Mouse (Mus musculus) neural tube, embryonic 13.5 days (tissue): ENCODE data around the gene Samd14. TPM values are rescaled to one million over a fixed set of nuclear protein-coding genes. Genes with fewer than 3 reads are reported as not detected.

ENCODE experiments used
- ATAC-seq: fragments of 200-750 bp; cut with Nextera tagmentation; 2 replicates; pipeline ENCODE4 v1.8.0; 2017; ENCODE audit warnings: low read depth, mild to moderate bottlenecking, moderate TSS enrichment, moderate library complexity
- H3K27ac ChIP-seq: fragments of 300-500 bp; sonication (generic); replicated peaks from 2 replicates; pipeline ENCODE4 v1.5.1; 2015; ENCODE audit warnings: moderate library complexity, mild to moderate bottlenecking, inconsistent platforms
- H3K27me3 ChIP-seq: fragments of 300-500 bp; sonication (generic); 2 replicates; pipeline ENCODE4 v1.6.1; 2015; ENCODE audit warnings: mild to moderate bottlenecking, inconsistent platforms
- H3K36me3 ChIP-seq: fragments of 300-500 bp; sonication (generic); 2 replicates; pipeline ENCODE4 v1.6.1; 2015; ENCODE audit warnings: mild to moderate bottlenecking, inconsistent platforms
- H3K4me1 ChIP-seq: fragments of 300-500 bp; sonication (generic); replicated peaks from 2 replicates; pipeline ENCODE4 v1.6.1; 2015; ENCODE audit warnings: inconsistent platforms
- H3K4me2 ChIP-seq: fragments of 300-500 bp; sonication (generic); 2 replicates; pipeline ENCODE4 v1.6.1; 2015; ENCODE audit warnings: inconsistent platforms, mild to moderate bottlenecking, moderate library complexity
- H3K4me3 ChIP-seq: fragments of 300-500 bp; sonication (generic); 2 replicates; pipeline ENCODE4 v1.5.1; 2015; ENCODE audit warnings: mild to moderate bottlenecking, inconsistent platforms
- H3K9ac ChIP-seq: fragments of 300-500 bp; sonication (generic); 2 replicates; pipeline ENCODE4 v1.6.1; 2015; ENCODE audit warnings: moderate library complexity, mild to moderate bottlenecking, inconsistent platforms
- H3K9me3 ChIP-seq: fragments of 300-500 bp; sonication (generic); 2 replicates; pipeline ENCODE4 v1.6.1; 2016; ENCODE audit warnings: inconsistent platforms
- whole genome bisulfite sequencing: fragments of 180-500 bp; shearing (Covaris S2); methylation state at CpG from one replicate; pipeline ENCODE4 v1.1.7; 2015; 5-methylcytosine and 5-hydroxymethylcytosine counted together
- polyA plus RNA-seq: library from polyadenylated mRNA; unstranded; fragments of >200 nt; fragmentation: Nextera tagmentation; extraction: Ambion mirVana; gene quantifications from 2 replicates; pipeline ENCODE4 v1.2.1, GENCODE M21; 2015

Samd14 gene
- polyA plus RNA-seq, 1 experiment from 2014 or later = 151 TPM

GRCm38 (mm10) chr11:95000128-95000527 is 9.6 kb upstream of the Samd14 start:
- H3K9ac ChIP-seq = peak overlapping the region; percentile 57
- no peak overlapping the region for H3K4me2 ChIP-seq
- 75% methylated on average over 8 of the region's 8 CpGs for WGBS
- peaks cover 92% of the 10 kb centered on the region for H3K36me3 ChIP-seq
- no peak for ATAC-seq
- H3K4me3 ChIP-seq = no peak overlapping the region
- H3K9me3 ChIP-seq = no peaks in the 10 kb centered on the region
- H3K27me3 ChIP-seq = no peaks in the 10 kb centered on the region
- H3K4me1 ChIP-seq = peaks cover 66% of the 10 kb centered on the region
- H3K27ac ChIP-seq = peak overlapping the region; percentile 83

GRCm38 (mm10) chr11:95000548-95000947 is 9.1 kb upstream of the Samd14 start:
- peaks cover 63% of the 10 kb centered on the region for H3K4me1 ChIP-seq
- ATAC-seq = no peak
- no peak overlapping the region for H3K4me3 ChIP-seq
- peak overlapping the region; percentile 57 for H3K9ac ChIP-seq
- peak overlapping the region; percentile 83 for H3K27ac ChIP-seq
- 30% methylated on average over 4 of the region's 4 CpGs for WGBS
- H3K27me3 ChIP-seq = no peaks in the 10 kb centered on the region
- no peaks in the 10 kb centered on the region for H3K9me3 ChIP-seq
- peak overlapping the region; percentile 24; the same call in 1 of the 2 replicates for H3K4me2 ChIP-seq
- H3K36me3 ChIP-seq = peaks cover 96% of the 10 kb centered on the region

- WGBS = 1% methylated on average over 8 of the region's 8 CpGs
- H3K4me3 ChIP-seq = no peak overlapping the region
- peak overlapping the region; percentile 24; the same call in 1 of the 2 replicates for H3K4me2 ChIP-seq
- peaks cover 99% of the 10 kb centered on the region for H3K36me3 ChIP-seq
- peaks cover 63% of the 10 kb centered on the region for H3K4me1 ChIP-seq
- H3K9me3 ChIP-seq = no peaks in the 10 kb centered on the region
- H3K9ac ChIP-seq = peak overlapping the region; percentile 57
- ATAC-seq = 0 out of 2 replicates have a peak, but pooled peaks have one; percentile 49
- H3K27ac ChIP-seq = peak overlapping the region; percentile 83
- no peaks in the 10 kb centered on the region for H3K27me3 ChIP-seq
These were observed 8.6 kb upstream of the Samd14 start for GRCm38 (mm10) chr11:95001058-95001457.

GRCm38 (mm10) chr11:95001584-95002347 is 7.9 kb upstream of the Samd14 start:
- Histone ChIP-seq H3K4me1 (peaks cover 63% of the 10 kb centered on the region), H3K4me2 (no peak overlapping the region), H3K4me3 (no peak overlapping the region), H3K36me3 (peaks cover 92% of the 10 kb centered on the region), H3K27ac (no peak overlapping the region), H3K9ac (no peak overlapping the region), H3K9me3 (no peaks in the 10 kb centered on the region), H3K27me3 (no peaks in the 10 kb centered on the region)
- no peak for ATAC-seq
- WGBS = 86% methylated on average over 21 of the region's 21 CpGs

- Histone ChIP-seq H3K4me1 (peaks cover 63% of the 10 kb centered on the region), H3K36me3 (peaks cover 83% of the 10 kb centered on the region), H3K9ac (no peak overlapping the region)
These were observed 7.0 kb upstream of the Samd14 start for GRCm38 (mm10) chr11:95002705-95003104.

GRCm38 (mm10) chr11:95004136-95004936 is 5.3 kb upstream of the Samd14 start:
- H3K36me3 ChIP-seq = peaks cover 67% of the 10 kb centered on the region
- H3K4me1 ChIP-seq = peaks cover 64% of the 10 kb centered on the region
- no peak for ATAC-seq
- no peaks in the 10 kb centered on the region for H3K9me3 ChIP-seq
- no peak overlapping the region for H3K4me2 ChIP-seq
- no peaks in the 10 kb centered on the region for H3K27me3 ChIP-seq
- H3K27ac ChIP-seq = peak overlapping the region; percentile 52
- WGBS = 88% methylated on average over 12 of the region's 12 CpGs
- no peak overlapping the region for H3K4me3 ChIP-seq
- H3K9ac ChIP-seq = no peak overlapping the region; the same call in 1 of the 2 replicates

More at GRCm38 (mm10) chr11:95002705-95003104, 7.0 kb upstream of the Samd14 start:
- no peak overlapping the region for H3K27ac ChIP-seq
- no peak for ATAC-seq
- no peak overlapping the region for H3K4me2 ChIP-seq
- H3K4me3 ChIP-seq = no peak overlapping the region
- no peaks in the 10 kb centered on the region for H3K9me3 ChIP-seq
- H3K27me3 ChIP-seq = no peaks in the 10 kb centered on the region
- WGBS = 95% methylated on average over 8 of the region's 8 CpGs

- Histone ChIP-seq H3K4me1 (peaks cover 60% of the 10 kb centered on the region), H3K27ac (no peak overlapping the region), H3K9me3 (no peaks in the 10 kb centered on the region), H3K4me2 (no peak overlapping the region), H3K4me3 (no peak overlapping the region), H3K27me3 (no peaks in the 10 kb centered on the region), H3K36me3 (peaks cover 63% of the 10 kb centered on the region), H3K9ac (no peak overlapping the region; the same call in 1 of the 2 replicates)
- 65% methylated on average over 6 of the region's 6 CpGs for WGBS
- ATAC-seq = no peak
These were observed 4.8 kb upstream of the Samd14 start for GRCm38 (mm10) chr11:95004937-95005198.

- Histone ChIP-seq H3K4me1 (peaks cover 51% of the 10 kb centered on the region), H3K36me3 (peaks cover 51% of the 10 kb centered on the region), H3K27me3 (no peaks in the 10 kb centered on the region), H3K9me3 (no peaks in the 10 kb centered on the region), H3K27ac (peak overlapping the region; percentile 98), H3K4me3 (peak overlapping the region; percentile 32), H3K4me2 (peak overlapping the region; percentile 70), H3K9ac (peak overlapping the region; percentile 66)
- 35% methylated on average over 4 of the region's 4 CpGs for WGBS
- ATAC-seq = no peak
These were observed 3.6 kb upstream of the Samd14 start for GRCm38 (mm10) chr11:95006038-95006437.

- H3K9me3 ChIP-seq = no peaks in the 10 kb centered on the region
- WGBS = 2% methylated on average over 27 of the region's 27 CpGs
- H3K27ac ChIP-seq = peak overlapping the region; percentile 98
- H3K9ac ChIP-seq = peak overlapping the region; percentile 66
- peak; percentile 55 for ATAC-seq
- peak overlapping the region; percentile 32 for H3K4me3 ChIP-seq
- no peaks in the 10 kb centered on the region for H3K27me3 ChIP-seq
- peaks cover 52% of the 10 kb centered on the region for H3K4me1 ChIP-seq
- peaks cover 45% of the 10 kb centered on the region for H3K36me3 ChIP-seq
- peak overlapping the region; percentile 70 for H3K4me2 ChIP-seq
These were observed 3.0 kb upstream of the Samd14 start for GRCm38 (mm10) chr11:95006525-95007219.

GRCm38 (mm10) chr11:95007418-95007817 is 2.3 kb upstream of the Samd14 start:
- ATAC-seq = no peak
- H3K9ac ChIP-seq = no peak overlapping the region; the same call in 1 of the 2 replicates

GRCm38 (mm10) chr11:95008661-95009628 is 734 bp upstream of the Samd14 start:
- Histone ChIP-seq H3K9ac (peak overlapping the region; percentile 99), H3K27ac (peak overlapping the region; percentile 98), H3K36me3 (peaks cover 22% of the 10 kb centered on the region), H3K4me1 (peaks cover 70% of the 10 kb centered on the region), H3K9me3 (no peaks in the 10 kb centered on the region), H3K4me2 (peak overlapping the region; percentile 72), H3K27me3 (no peaks in the 10 kb centered on the region), H3K4me3 (peak overlapping the region; percentile 96)
- 35% methylated on average over 15 of the region's 15 CpGs for WGBS
- peak; percentile 1; the same call in 1 of the 2 replicates for ATAC-seq

More at GRCm38 (mm10) chr11:95007418-95007817, 2.3 kb upstream of the Samd14 start:
- Histone ChIP-seq H3K36me3 (peaks cover 37% of the 10 kb centered on the region), H3K4me2 (peak overlapping the region; percentile 70), H3K27me3 (no peaks in the 10 kb centered on the region), H3K27ac (peak overlapping the region; percentile 98), H3K9me3 (no peaks in the 10 kb centered on the region), H3K4me3 (0 out of 2 replicates have a peak overlapping the region, but pooled peaks have one; percentile 32), H3K4me1 (peaks cover 57% of the 10 kb centered on the region)
- 76% methylated on average over 3 of the region's 3 CpGs for WGBS
